Mouse (Mus musculus): ENCODE results near the gene Stk32c. TPM values are rescaled to one million over a fixed set of nuclear protein-coding genes. Genes with fewer than 3 reads are reported as not detected.
A peak's percentile ranks its signal among the peaks of the same experiment; 100 is the strongest.

Gene Stk32c
- not detected in 2 replicates for polyA plus RNA-seq (2015; fragmentation: Nextera tagmentation; extraction: Ambion mirVana)

GRCm38 (mm10) chr7:139212754-139213745 is at the start of gene Stk32c, which contains the start of gene Lrrc27:
Gene Stk32c (minus strand): TSS chr7:139213307.
Gene Lrrc27 (plus strand): TSS chr7:139212988.
- Histone ChIP-seq H3K9me3 (replicated peaks; ENCODE audit: control insufficient read depth, low read length) (no peaks in the 10 kb centered on the region), H3K4me3 (ENCODE audit: low read depth, low read length) (peak within 1 kb of the TSS; percentile 70), H3K4me2 (ENCODE audit: low read depth, low read length) (peak within 1 kb of the TSS; percentile 70), H3K4me1 (ENCODE audit: control insufficient read depth, low read depth, low read length) (peaks cover 9% of the 10 kb centered on the region), H3K36me3 (ENCODE audit: control insufficient read depth, insufficient read depth) (no peaks in the 10 kb centered on the region), H3K9ac (ENCODE audit: low read depth, low read length) (peak within 1 kb of the TSS; percentile 73), H3K27ac (ENCODE audit: low read length) (peak within 1 kb of the TSS; percentile 37; the same call in 1 of the 2 replicates), H3K27me3 (ENCODE audit: control insufficient read depth, insufficient read depth, low read depth, low read length) (no peaks in the 10 kb centered on the region)
- ATAC-seq (ENCODE audit: low read depth), result peak; percentile 94
- WGBS (ENCODE audit: insufficient replicate concordance), result 2% methylated on average over 51 of the region's 53 CpGs

- Histone ChIP-seq H3K27ac (ENCODE audit: low read length) (no peak overlapping the region), H3K4me2 (ENCODE audit: low read depth, low read length) (no peak overlapping the region)
These were observed 44.8 kb upstream of the Stk32c start for GRCm38 (mm10) chr7:139257752-139258542.

GRCm38 (mm10) chr7:139254626-139255025 is 41.5 kb upstream of the Stk32c start:
- ATAC-seq (ENCODE audit: low read depth), result no peak
- Histone ChIP-seq H3K4me3 (ENCODE audit: low read depth, low read length) (no peak overlapping the region), H3K27ac (ENCODE audit: low read length) (no peak overlapping the region), H3K36me3 (ENCODE audit: control insufficient read depth, insufficient read depth) (no peaks in the 10 kb centered on the region), H3K4me2 (ENCODE audit: low read depth, low read length) (no peak overlapping the region), H3K27me3 (ENCODE audit: control insufficient read depth, insufficient read depth, low read depth, low read length) (no peaks in the 10 kb centered on the region), H3K9me3 (replicated peaks; ENCODE audit: control insufficient read depth, low read length) (no peaks in the 10 kb centered on the region), H3K9ac (ENCODE audit: low read depth, low read length) (no peak overlapping the region), H3K4me1 (ENCODE audit: control insufficient read depth, low read depth, low read length) (peaks cover 7% of the 10 kb centered on the region; the same call in 1 of the 2 replicates)
- 64% methylated on average over 5 of the region's 5 CpGs for WGBS (ENCODE audit: insufficient replicate concordance)

More at GRCm38 (mm10) chr7:139257752-139258542, 44.8 kb upstream of the Stk32c start:
- no peak overlapping the region for H3K9ac ChIP-seq (ENCODE audit: low read depth, low read length)
- H3K4me1 ChIP-seq (ENCODE audit: control insufficient read depth, low read depth, low read length), result peaks cover 2% of the 10 kb centered on the region; the same call in 1 of the 2 replicates
- no peaks in the 10 kb centered on the region for H3K9me3 ChIP-seq (replicated peaks; ENCODE audit: control insufficient read depth, low read length)
- 49% methylated on average over 10 of the region's 10 CpGs for WGBS (ENCODE audit: insufficient replicate concordance)
- H3K36me3 ChIP-seq (ENCODE audit: control insufficient read depth, insufficient read depth), result no peaks in the 10 kb centered on the region
- H3K27me3 ChIP-seq (ENCODE audit: control insufficient read depth, insufficient read depth, low read depth, low read length), result no peaks in the 10 kb centered on the region
- no peak for ATAC-seq (ENCODE audit: low read depth)
- H3K4me3 ChIP-seq (ENCODE audit: low read depth, low read length), result no peak overlapping the region

GRCm38 (mm10) chr7:139253462-139253861 is 40.4 kb upstream of the Stk32c start:
- no peak overlapping the region for H3K9ac ChIP-seq (ENCODE audit: low read depth, low read length)
- ATAC-seq (ENCODE audit: low read depth), result no peak
- H3K9me3 ChIP-seq (replicated peaks; ENCODE audit: control insufficient read depth, low read length), result no peaks in the 10 kb centered on the region
- WGBS (ENCODE audit: insufficient replicate concordance), result 18% methylated on average over 3 of the region's 3 CpGs
- no peaks in the 10 kb centered on the region for H3K36me3 ChIP-seq (ENCODE audit: control insufficient read depth, insufficient read depth)
- H3K27me3 ChIP-seq (ENCODE audit: control insufficient read depth, insufficient read depth, low read depth, low read length), result peaks cover 6% of the 10 kb centered on the region
- no peak overlapping the region for H3K4me3 ChIP-seq (ENCODE audit: low read depth, low read length)
- no peak overlapping the region for H3K4me2 ChIP-seq (ENCODE audit: low read depth, low read length)
- H3K4me1 ChIP-seq (ENCODE audit: control insufficient read depth, low read depth, low read length), result peaks cover 14% of the 10 kb centered on the region
- H3K27ac ChIP-seq (ENCODE audit: low read length), result no peak overlapping the region

GRCm38 (mm10) chr7:139252986-139253385 is 39.9 kb upstream of the Stk32c start:
- no peak overlapping the region for H3K27ac ChIP-seq (ENCODE audit: low read length)
- no peak overlapping the region for H3K9ac ChIP-seq (ENCODE audit: low read depth, low read length)
- H3K9me3 ChIP-seq (replicated peaks; ENCODE audit: control insufficient read depth, low read length), result no peaks in the 10 kb centered on the region
- ATAC-seq (ENCODE audit: low read depth), result no peak
- H3K4me1 ChIP-seq (ENCODE audit: control insufficient read depth, low read depth, low read length), result peaks cover 14% of the 10 kb centered on the region
- H3K4me2 ChIP-seq (ENCODE audit: low read depth, low read length), result no peak overlapping the region
- peaks cover 11% of the 10 kb centered on the region for H3K27me3 ChIP-seq (ENCODE audit: control insufficient read depth, insufficient read depth, low read depth, low read length)
- no peak overlapping the region for H3K4me3 ChIP-seq (ENCODE audit: low read depth, low read length)
- H3K36me3 ChIP-seq (ENCODE audit: control insufficient read depth, insufficient read depth), result no peaks in the 10 kb centered on the region
- WGBS (ENCODE audit: insufficient replicate concordance), result 36% methylated on average over 9 of the region's 9 CpGs

- ATAC-seq (ENCODE audit: low read depth), result no peak
- Histone ChIP-seq H3K4me2 (ENCODE audit: low read depth, low read length) (no peak overlapping the region), H3K27ac (ENCODE audit: low read length) (no peak overlapping the region)
These were observed 39.5 kb upstream of the Stk32c start for GRCm38 (mm10) chr7:139252566-139252965.

GRCm38 (mm10) chr7:139251881-139252301 is 38.8 kb upstream of the Stk32c start:
- Histone ChIP-seq H3K9me3 (replicated peaks; ENCODE audit: control insufficient read depth, low read length) (no peaks in the 10 kb centered on the region), H3K36me3 (ENCODE audit: control insufficient read depth, insufficient read depth) (no peaks in the 10 kb centered on the region), H3K4me3 (ENCODE audit: low read depth, low read length) (no peak overlapping the region), H3K27ac (ENCODE audit: low read length) (no peak overlapping the region), H3K4me2 (ENCODE audit: low read depth, low read length) (no peak overlapping the region), H3K9ac (ENCODE audit: low read depth, low read length) (no peak overlapping the region), H3K27me3 (ENCODE audit: control insufficient read depth, insufficient read depth, low read depth, low read length) (peaks cover 21% of the 10 kb centered on the region), H3K4me1 (ENCODE audit: control insufficient read depth, low read depth, low read length) (peaks cover 17% of the 10 kb centered on the region)
- no peak for ATAC-seq (ENCODE audit: low read depth)
- 55% methylated on average over 5 of the region's 5 CpGs for WGBS (ENCODE audit: insufficient replicate concordance)

More at GRCm38 (mm10) chr7:139252566-139252965, 39.5 kb upstream of the Stk32c start:
- H3K9me3 ChIP-seq (replicated peaks; ENCODE audit: control insufficient read depth, low read length), result no peaks in the 10 kb centered on the region
- no peaks in the 10 kb centered on the region for H3K36me3 ChIP-seq (ENCODE audit: control insufficient read depth, insufficient read depth)
- H3K4me1 ChIP-seq (ENCODE audit: control insufficient read depth, low read depth, low read length), result peaks cover 14% of the 10 kb centered on the region
- H3K27me3 ChIP-seq (ENCODE audit: control insufficient read depth, insufficient read depth, low read depth, low read length), result peaks cover 15% of the 10 kb centered on the region
- 72% methylated on average over 7 of the region's 7 CpGs for WGBS (ENCODE audit: insufficient replicate concordance)
- H3K4me3 ChIP-seq (ENCODE audit: low read depth, low read length), result no peak overlapping the region
- H3K9ac ChIP-seq (ENCODE audit: low read depth, low read length), result no peak overlapping the region

GRCm38 (mm10) chr7:139249406-139250210 is 36.5 kb upstream of the Stk32c start:
- Histone ChIP-seq H3K4me1 (ENCODE audit: control insufficient read depth, low read depth, low read length) (peaks cover 17% of the 10 kb centered on the region), H3K4me3 (ENCODE audit: low read depth, low read length) (no peak overlapping the region; the same call in 1 of the 2 replicates), H3K36me3 (ENCODE audit: control insufficient read depth, insufficient read depth) (no peaks in the 10 kb centered on the region), H3K27me3 (ENCODE audit: control insufficient read depth, insufficient read depth, low read depth, low read length) (peaks cover 21% of the 10 kb centered on the region), H3K9ac (ENCODE audit: low read depth, low read length) (no peak overlapping the region), H3K27ac (ENCODE audit: low read length) (no peak overlapping the region), H3K9me3 (replicated peaks; ENCODE audit: control insufficient read depth, low read length) (no peaks in the 10 kb centered on the region), H3K4me2 (ENCODE audit: low read depth, low read length) (peak overlapping the region; percentile 62; the same call in 1 of the 2 replicates)
- no peak for ATAC-seq (ENCODE audit: low read depth)
- WGBS (ENCODE audit: insufficient replicate concordance), result 25% methylated on average over 7 of the region's 7 CpGs
